ENCODE assay signal across 10 mouse cellular contexts in genomic region chr3:101708821-101709220, GRCm38 (mm10).
DNase-seq lines count a peak whose midpoint lies in the region; ATAC-seq and TF ChIP-seq lines count a peak whose summit lies in the region.
"Had no signal": no experiment of that assay in that cellular context is flagged by ENCODE, and none has a peak within 500 bp of the region (broad histone marks: within the 10 kb centered on the region; RNA-seq: fewer than 3 reads in every experiment).

No protein-coding gene starts in this region.

- H3K27me3 ChIP-seq in heart, postnatal 0 days (ENCODE audit: control insufficient read depth, insufficient read depth, low read length): no peaks in the 10 kb centered on the region
- H3K27me3 ChIP-seq in heart, adult 2 months (ENCODE audit: control insufficient read depth, insufficient read depth, low read length): no peaks in the 10 kb centered on the region
- no peaks in the 10 kb centered on the region for H3K27me3 ChIP-seq in intestine, embryonic 16.5 days (replicated peaks; ENCODE audit: control insufficient read depth, insufficient read depth, low read length)

- H3K4me3 ChIP-seq in heart, postnatal 0 days (ENCODE audit: low read depth, low read length): no peak overlapping the region
- no peak overlapping the region for H3K4me3 ChIP-seq in heart, adult 2 months
- H3K4me3 ChIP-seq in intestine, embryonic 16.5 days (ENCODE audit: low read length): no peak overlapping the region

- no peaks in the 10 kb centered on the region for H3K9me3 ChIP-seq in heart, postnatal 0 days (replicated peaks; ENCODE audit: control insufficient read depth, low read length)
- no peaks in the 10 kb centered on the region for H3K9me3 ChIP-seq in intestine, embryonic 16.5 days (ENCODE audit: control insufficient read depth, low read length)

- intact Hi-C loops in heart, adult 2 months (cut with DNase I): loop anchor here (5.0 kb wide), 2 partner anchors 107 to 207 kb away; partner anchors contain the start of gene Atp1a1
- intact Hi-C loops in left cerebral cortex, postnatal 14 days (cut with DNase I): no loop called here

- H3K36me3 ChIP-seq in heart, postnatal 0 days (replicated peaks; ENCODE audit: control insufficient read depth, insufficient read depth, low read length): no peaks in the 10 kb centered on the region
- no peaks in the 10 kb centered on the region for H3K36me3 ChIP-seq in heart, adult 2 months (ENCODE audit: control insufficient read depth, insufficient read depth, low read length)
- H3K36me3 ChIP-seq in intestine, embryonic 16.5 days (ENCODE audit: control insufficient read depth, insufficient read depth, low read length): no peaks in the 10 kb centered on the region

- H3K9ac ChIP-seq in heart, postnatal 0 days (replicated peaks; ENCODE audit: low read depth, low read length): 0 out of 2 replicates have a peak overlapping the region, but pooled peaks have one; percentile 26
- H3K9ac ChIP-seq in heart, adult 2 months (ENCODE audit: low read depth, low read length): no peak overlapping the region
- 0 out of 2 replicates have a peak overlapping the region, but pooled peaks have one; percentile 41 for H3K9ac ChIP-seq in intestine, embryonic 16.5 days (ENCODE audit: low read depth, low read length)
- H3K9ac ChIP-seq: liver, postnatal 0 days had no signal

- TF ChIP-seq CTCF in heart, postnatal 0 days (IDR thresholded peaks at IDR 0.05; ENCODE audit: low read depth): no peak
- no peak for TF ChIP-seq CTCF in heart, adult 2 months (IDR thresholded peaks at IDR 0.05)

- no peak for DNase-seq in heart, postnatal 0 days (ENCODE audit: low spot score)
- no peak for DNase-seq in heart, adult 2 months
- DNase-seq in brain, adult 2 months (ENCODE audit: low read depth, low spot score): peak; percentile 65
- DNase-seq in cerebellum, adult 18-20 months: peak; percentile 57 to 61
- DNase-seq in left cerebral cortex, postnatal 14 days (ENCODE audit: low spot score in 2 of 2): no peak
- DNase-seq in adrenal gland, adult (ENCODE audit: inconsistent age in 2 of 2, low spot score in 1 of 2): no peak
- DNase-seq: left cerebral cortex, postnatal 4 days; liver, postnatal 0 days had no signal

- no peak overlapping the region for H3K4me2 ChIP-seq in heart, postnatal 0 days (ENCODE audit: low read depth, low read length)
- no peak overlapping the region for H3K4me2 ChIP-seq in intestine, embryonic 16.5 days (ENCODE audit: low read depth, low read length)

- TF ChIP-seq POLR2A in heart, adult 2 months (IDR thresholded peaks at IDR 0.05; ENCODE audit: insufficient read depth, low read depth, low read length): no peak

- peak overlapping the region; percentile 64 for H3K27ac ChIP-seq in heart, postnatal 0 days (ENCODE audit: low read depth)
- no peak overlapping the region for H3K27ac ChIP-seq in heart, adult 2 months
- H3K27ac ChIP-seq in intestine, embryonic 16.5 days (ENCODE audit: low read length): peak overlapping the region; percentile 73

- peaks cover 73% of the 10 kb centered on the region for H3K4me1 ChIP-seq in heart, postnatal 0 days (ENCODE audit: control insufficient read depth, insufficient read depth)
- H3K4me1 ChIP-seq in heart, adult 2 months (ENCODE audit: control insufficient read depth, insufficient read depth, low read length): peaks cover 18% of the 10 kb centered on the region
- peaks cover 36% of the 10 kb centered on the region for H3K4me1 ChIP-seq in intestine, embryonic 16.5 days (ENCODE audit: control insufficient read depth, insufficient read depth, low read length)

- 76% methylated on average over 8 of the region's 8 CpGs for WGBS in heart, postnatal 0 days
- WGBS in heart, adult 2 months: 86% methylated on average over 8 of the region's 8 CpGs
- WGBS in intestine, embryonic 16.5 days: 69% methylated on average over 8 of the region's 8 CpGs

- H3K79me2 ChIP-seq in heart, adult 2 months (replicated peaks; ENCODE audit: control insufficient read depth, insufficient read depth, low read length): no peaks in the 10 kb centered on the region

- ATAC-seq in heart, postnatal 0 days (ENCODE audit: insufficient read depth, low read depth): no peak
- no peak for ATAC-seq in intestine, embryonic 16.5 days
- ATAC-seq: inflammation-experienced regulatory T-cells, adult 6 months; liver, postnatal 0 days had no signal

- TF ChIP-seq EP300 in heart, postnatal 0 days (IDR thresholded peaks at IDR 0.05; ENCODE audit: low read depth): no peak
- TF ChIP-seq EP300 in heart, adult 2 months (IDR thresholded peaks at IDR 0.05; ENCODE audit: insufficient read depth, low read depth, low read length): no peak

Comparison
In these comparisons a context has a peak if more than half of its experiments do, and no peak if none do; other contexts are left out.
1. DNase-seq: peak in brain, adult 2 months (single experiment) and cerebellum, adult 18-20 months (2 of 2); none in heart, postnatal 0 days (single experiment), heart, adult 2 months (0 of 2), left cerebral cortex, postnatal 14 days (0 of 2) and adrenal gland, adult (0 of 2).